Mouse (Mus musculus) ES-E14 (cell line): ENCODE measurements at regions not wholly inside any gene's neighbourhood (a gene's known extent, or its start where the extent isn't known, plus 50 kb on each side); places are given as distances from the start of the nearest gene placed in this dataset.

Experiments
- DNase-seq: peaks from one replicate; pipeline ENCODE4 v3.0.0-alpha.2; 2013; ENCODE audit warnings: low read depth, low spot score
- H3K27ac ChIP-seq: 2 replicates; pipeline ENCODE4 v1.5.1; 2012; ENCODE audit warnings: low read depth, mild to moderate bottlenecking, low read length, moderate library complexity, mixed read lengths; ENCODE audit not compliant: poor library complexity, insufficient read depth, severe bottlenecking
- H3K36me3 ChIP-seq: 2 replicates; pipeline ENCODE4 v1.6.1; 2012; ENCODE audit warnings: mild to moderate bottlenecking, low read length, moderate library complexity, mixed read lengths; ENCODE audit not compliant: control insufficient read depth, poor library complexity, insufficient read depth, severe bottlenecking
- H3K4me1 ChIP-seq, 2 experiments: fragments of 150-350 bp in 1 of 2; sonication (generic) in 1 of 2; 2 replicates each; pipeline ENCODE4 v1.6.1; 2012; ENCODE audit warnings: low read length in 2 of 2, mild to moderate bottlenecking in 1 of 2, mixed read lengths in 1 of 2; ENCODE audit not compliant: control insufficient read depth in 2 of 2, insufficient read depth in 2 of 2, poor library complexity in 1 of 2
- H3K4me3 ChIP-seq, 2 experiments: fragments of 150-350 bp in 1 of 2; sonication (generic) in 1 of 2; 2 replicates each; pipeline ENCODE4 v1.5.1; 2012; ENCODE audit warnings: low read length in 2 of 2, low read depth in 1 of 2, mild to moderate bottlenecking in 1 of 2, mixed read lengths in 1 of 2; ENCODE audit not compliant: insufficient read depth in 1 of 2, poor library complexity in 1 of 2, severe bottlenecking in 1 of 2
- H3K9ac ChIP-seq: 2 replicates; pipeline ENCODE4 v1.6.1; 2012; ENCODE audit warnings: low read depth, mild to moderate bottlenecking, low read length, mixed read lengths; ENCODE audit not compliant: poor library complexity, insufficient read depth, severe bottlenecking
- H3K9me3 ChIP-seq: fragments of 150-350 bp; sonication (generic); 2 replicates; pipeline ENCODE4 v1.6.1; 2012; ENCODE audit warnings: low read depth, mild to moderate bottlenecking, low read length; ENCODE audit not compliant: control insufficient read depth, insufficient read depth
- CHD2 ChIP-seq: IDR thresholded peaks from 2 replicates; pipeline ENCODE4 v1.6.1; 2014; ENCODE audit warnings: mild to moderate bottlenecking, low read depth, low read length, inconsistent platforms
- HCFC1 ChIP-seq: IDR thresholded peaks from 2 replicates; pipeline ENCODE4 v1.6.1; 2012; ENCODE audit warnings: low read length, inconsistent platforms, borderline replicate concordance; ENCODE audit not compliant: insufficient read depth
- MAFK ChIP-seq: IDR thresholded peaks from 2 replicates; pipeline ENCODE4 v1.6.1; 2014; ENCODE audit warnings: mild to moderate bottlenecking, low read depth, low read length, inconsistent platforms; ENCODE audit not compliant: insufficient read depth
- ZC3H11A ChIP-seq: IDR thresholded peaks from 2 replicates; pipeline ENCODE4 v1.6.1; 2012; ENCODE audit warnings: low read depth, mild to moderate bottlenecking, inconsistent platforms, low read length, borderline replicate concordance
- ZNF384 ChIP-seq: IDR thresholded peaks from 2 replicates; pipeline ENCODE4 v1.6.1; 2012; ENCODE audit warnings: low read depth, low read length, inconsistent platforms
- in situ Hi-C, 2 experiments: fragments of 600-800 bp; cut with MboI; formaldehyde crosslinking; loops; one replicate each; pipeline ENCODE4 v1.15.1; 2025; ENCODE audit warnings: low sequenced_read_pairs in 2 of 2, inconsistent platforms in 1 of 2; ENCODE audit not compliant: unreplicated experiment in 2 of 2

- TF ChIP-seq ZNF384 (no peak), ZC3H11A (no peak), MAFK (no peak), CHD2 (no peak)
- DNase-seq: no peak
Observed at GRCm38 (mm10) chr12:7870004-7870403, 107.4 kb upstream of the Apob start.

GRCm38 (mm10) chr12:7870473-7870872, 107.0 kb upstream of the Apob start:
- in situ Hi-C loops: no loop called here
- H3K27ac ChIP-seq: no peak overlapping the region

More at GRCm38 (mm10) chr12:7870004-7870403, 107.4 kb upstream of the Apob start:
- no peak overlapping the region for H3K9ac ChIP-seq
- no peaks in the 10 kb centered on the region for H3K4me1 ChIP-seq
- H3K27ac ChIP-seq: no peak overlapping the region
- no peaks in the 10 kb centered on the region for H3K36me3 ChIP-seq
- in situ Hi-C loops: no loop called here
- H3K9me3 ChIP-seq: no peaks in the 10 kb centered on the region
- H3K4me3 ChIP-seq: no peak overlapping the region

GRCm38 (mm10) chr12:7875454-7875853, 102.0 kb upstream of the Apob start:
- H3K27ac ChIP-seq: no peak overlapping the region
- in situ Hi-C loops: no loop called here
- no peak for DNase-seq

More at GRCm38 (mm10) chr12:7870473-7870872, 107.0 kb upstream of the Apob start:
- no peak overlapping the region for H3K4me3 ChIP-seq
- no peaks in the 10 kb centered on the region for H3K9me3 ChIP-seq
- no peaks in the 10 kb centered on the region for H3K36me3 ChIP-seq
- H3K4me1 ChIP-seq: no peaks in the 10 kb centered on the region
- DNase-seq: no peak
- no peak overlapping the region for H3K9ac ChIP-seq
- TF ChIP-seq CHD2 (no peak), HCFC1 (no peak), ZC3H11A (no peak), ZNF384 (no peak), MAFK (no peak)

GRCm38 (mm10) chr12:7876302-7877063, 101.0 kb upstream of the Apob start:
- no peak for TF ChIP-seq ZNF384
- TF ChIP-seq ZC3H11A: no peak
- TF ChIP-seq HCFC1: no peak
- no peak for TF ChIP-seq CHD2
- TF ChIP-seq MAFK: no peak
- Histone ChIP-seq H3K4me3 (no peak overlapping the region), H3K9me3 (no peaks in the 10 kb centered on the region), H3K27ac (no peak overlapping the region), H3K4me1 (no peaks in the 10 kb centered on the region), H3K36me3 (no peaks in the 10 kb centered on the region), H3K9ac (no peak overlapping the region)
- in situ Hi-C loops: no loop called here
- no peak for DNase-seq

More at GRCm38 (mm10) chr12:7875454-7875853, 102.0 kb upstream of the Apob start:
- Histone ChIP-seq H3K9ac (no peak overlapping the region), H3K4me3 (no peak overlapping the region), H3K4me1 (no peaks in the 10 kb centered on the region), H3K36me3 (no peaks in the 10 kb centered on the region), H3K9me3 (no peaks in the 10 kb centered on the region)
- TF ChIP-seq ZC3H11A (no peak), MAFK (no peak), ZNF384 (no peak), HCFC1 (no peak), CHD2 (no peak)
